Mouse (Mus musculus) effector memory CD4-positive, alpha-beta T cell, adult 5 months (primary cell): ENCODE results near the gene Cwc25. TPM values are rescaled to one million over a fixed set of nuclear protein-coding genes. Genes with fewer than 3 reads are reported as not detected.

Source experiments
- polyA plus RNA-seq: library from polyadenylated mRNA; unstranded; fragments of 100-300 nt; shearing (Covaris generic); gene quantifications from one replicate; pipeline ENCODE4 v1.2.1, GENCODE M21; 2017

The Cwc25 gene
- 165 TPM for polyA plus RNA-seq

GRCm38 (mm10) chr11:97766154-97766881 lies at the start of gene Cwc25:
Gene Cwc25, minus strand, starts transcription at chr11:97766556.

DNA sequence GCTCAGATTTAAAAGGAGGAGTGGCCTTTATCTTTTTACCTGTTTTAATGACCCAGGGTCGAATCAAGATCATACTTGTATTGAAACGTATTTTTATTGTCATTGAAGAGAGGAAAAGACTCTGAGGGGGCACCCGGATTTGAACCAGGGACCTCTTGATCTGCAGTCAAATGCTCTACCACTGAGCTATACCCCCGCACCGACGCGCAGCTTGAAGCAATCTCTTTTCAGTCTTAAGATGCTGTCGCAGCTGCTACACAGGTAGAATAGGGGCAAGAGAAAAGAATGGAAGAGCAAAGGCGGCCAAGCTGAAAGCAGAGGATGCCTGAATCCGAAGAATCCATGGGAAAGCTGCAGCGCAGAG lies 32.4 kb upstream of the Cwc25 start, which contains the start of gene Lasp1:
Gene Lasp1, plus strand, starts transcription at position 219 of the 364 bp plus-strand sequence.

GRCm38 (mm10) chr11:97781832-97782563 lies 15.6 kb upstream of the Cwc25 start, which contains the start of gene Rpl23:
Gene Rpl23, minus strand, starts transcription at chr11:97782437.

DNA sequence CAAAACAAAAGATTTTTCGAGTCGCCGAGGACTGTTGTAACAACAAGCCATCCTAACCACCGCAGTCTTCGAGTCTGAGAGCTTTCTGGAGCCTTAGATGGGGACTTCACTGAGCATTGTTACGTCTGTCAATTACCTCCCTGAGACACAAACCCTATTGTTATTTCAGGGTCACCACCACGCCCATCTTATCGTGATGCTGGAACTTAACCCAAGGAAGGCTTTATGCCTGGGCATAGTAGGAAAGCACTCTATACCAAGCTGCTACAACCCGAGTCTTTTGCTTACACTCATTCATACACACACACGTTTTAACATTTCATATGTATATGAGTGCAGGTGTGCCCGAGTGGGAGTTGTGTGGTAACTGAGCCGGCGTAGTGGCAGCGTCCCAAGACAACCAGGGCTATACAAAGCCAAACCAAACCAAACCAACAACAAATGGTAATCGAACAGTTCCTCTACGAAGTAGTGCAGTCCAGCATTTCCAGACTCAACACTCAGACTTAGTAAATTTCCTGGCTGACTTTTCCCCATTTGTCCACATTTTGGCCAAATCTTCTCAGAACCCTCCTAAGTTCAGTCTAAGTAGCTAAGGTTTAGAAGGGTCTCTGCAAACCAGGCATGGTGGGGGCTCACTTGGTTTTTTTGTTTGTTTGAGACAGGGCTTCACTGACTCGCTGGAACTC lies 9.6 kb upstream of the Cwc25 start, which contains the start of gene 1700001P01Rik:
Gene 1700001P01Rik, minus strand, starts transcription at position 111 of the 689 bp plus-strand sequence.

GRCm38 (mm10) chr11:97744063-97744717 lies 22.2 kb downstream of the Cwc25 start, which contains the start of gene Pip4k2b:
Gene Pip4k2b, minus strand, starts transcription at chr11:97744704.

DNA sequence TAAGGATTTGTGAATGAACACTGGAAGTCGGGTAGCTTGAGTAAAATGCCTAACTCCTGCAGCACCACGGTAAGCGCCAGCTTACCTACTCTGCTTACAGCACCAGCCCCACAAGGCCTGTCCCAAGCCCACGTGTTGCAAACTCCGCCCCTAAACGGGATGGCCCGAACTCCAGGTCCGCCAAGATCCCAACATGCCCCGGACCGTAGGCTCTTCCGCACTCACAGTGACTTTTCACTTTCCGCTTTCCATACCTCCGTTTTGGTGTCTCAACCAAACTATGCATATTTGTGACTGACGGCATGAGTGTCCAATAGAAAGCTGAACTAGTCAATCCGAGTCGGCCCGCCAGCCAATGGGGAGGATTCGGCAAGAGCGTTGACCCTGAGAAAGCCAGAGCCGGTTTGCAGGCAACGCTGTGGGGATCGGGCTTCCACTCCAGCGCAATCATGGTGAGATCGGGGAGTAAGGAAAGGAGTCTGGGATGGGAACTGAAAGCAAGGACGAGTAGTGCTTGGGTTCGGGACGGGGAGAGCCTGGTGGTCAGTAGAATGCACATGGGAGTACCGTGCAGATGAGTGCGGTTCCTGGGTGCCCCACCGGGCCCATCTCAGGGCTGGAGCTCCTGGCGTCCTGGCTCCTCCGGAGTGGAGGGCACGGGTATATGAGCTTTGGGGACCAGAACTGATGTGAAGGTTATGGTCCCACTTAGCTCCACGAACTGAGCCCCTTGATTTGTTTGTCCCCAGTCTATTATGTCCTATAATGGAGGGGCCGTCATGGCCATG lies 63.1 kb downstream of the Cwc25 start, which contains the start of gene Psmb3:
Gene Psmb3, plus strand, starts transcription at position 361 of the 788 bp plus-strand sequence.

GRCm38 (mm10) chr11:97700003-97700745 lies 66.2 kb downstream of the Cwc25 start, which contains the start of gene Pcgf2:
Gene Pcgf2, minus strand, starts transcription at chr11:97700497.

Other genes starting within 250 kb of the Cwc25 start
- gene Srcin1, start 190.4 kb downstream of the Cwc25 start, polyA plus RNA-seq: not detected
- gene Epop, start 136.9 kb downstream of the Cwc25 start, polyA plus RNA-seq: 16.0 TPM
- 7.2 TPM for gene Mllt6, start 103.1 kb downstream of the Cwc25 start, polyA plus RNA-seq
- gene Cisd3, start 80.7 kb downstream of the Cwc25 start, polyA plus RNA-seq: 39.1 TPM
- 5.2 TPM for gene Pcgf2, start 66.1 kb downstream of the Cwc25 start, polyA plus RNA-seq
- gene Psmb3, start 63.2 kb downstream of the Cwc25 start, polyA plus RNA-seq: 267 TPM
- 3.3 TPM for gene Pip4k2b, start 21.9 kb downstream of the Cwc25 start, polyA plus RNA-seq
- gene 1700001P01Rik, start 9.4 kb upstream of the Cwc25 start, polyA plus RNA-seq: not detected
- gene Rpl23, start 15.9 kb upstream of the Cwc25 start, polyA plus RNA-seq: 496 TPM
- 114 TPM for gene Lasp1, start 32.4 kb upstream of the Cwc25 start, polyA plus RNA-seq
- gene B230217C12Rik, start 74.2 kb upstream of the Cwc25 start, polyA plus RNA-seq: 1.0 TPM
- 0.97 TPM for gene Fbxo47, start 117.6 kb upstream of the Cwc25 start, polyA plus RNA-seq
- gene Plxdc1, start 219.9 kb upstream of the Cwc25 start, polyA plus RNA-seq: 2.4 TPM
- 67.3 TPM for gene Arl5c, start 229.6 kb upstream of the Cwc25 start, polyA plus RNA-seq